Mouse (Mus musculus): ENCODE results near the gene Lrfn3. TPM values are rescaled to one million over a fixed set of nuclear protein-coding genes. Genes with fewer than 3 reads are reported as not detected.

Lrfn3 gene
- total RNA-seq (2012; rRNA removed): 0.04 and 0.08 TPM in 2 replicates
- not detected in 2 replicates for total RNA-seq (2014; rRNA removed)
- not detected in 2 replicates for polyA plus RNA-seq (2012; ENCODE audit: insufficient read length, low read depth)

GRCm38 (mm10) chr7:30362652-30363343, at the start of gene Lrfn3:
Gene Lrfn3, minus strand, starts transcription at chr7:30362772.
- Histone ChIP-seq H3K36me3 (replicated peaks in 1 of 2; ENCODE audit: control insufficient read depth in 1 of 2, insufficient read depth in 1 of 2, low read length in 1 of 2) (no peaks in the 10 kb centered on the region), H3K27ac (ENCODE audit: insufficient read depth, low read depth) (no peak within 1 kb of the TSS), H3K27me3 (replicated peaks) (peaks cover 90% of the 10 kb centered on the region), H3K9ac (ENCODE audit: insufficient read depth, low read depth) (no peak within 1 kb of the TSS), H3K79me2 (replicated peaks; ENCODE audit: control insufficient read depth, extremely low read depth, insufficient read depth, poor library complexity, severe bottlenecking) (no peaks in the 10 kb centered on the region), H3K4me2 (ENCODE audit: insufficient read depth, low read depth, poor library complexity, severe bottlenecking) (no peak within 1 kb of the TSS), H3K4me3 (replicated peaks in 1 of 3; ENCODE audit: low read depth in 2 of 3, low read length in 2 of 3, poor library complexity in 1 of 3) (no peak within 1 kb of the TSS), H3K4me1 (ENCODE audit: control insufficient read depth in 1 of 2, insufficient read depth in 2 of 2) (peaks cover 6 to 13% of the 10 kb centered on the region in 2 experiments), H3K9me3 (replicated peaks; ENCODE audit: low read length) (peaks cover 14% of the 10 kb centered on the region)
- in situ Hi-C loops (cut with MboI; ENCODE audit: low pct_ligation_motif_present, low pct_unique_long_range_greater_than_20kb, low sequenced_read_pairs) (loop anchor here (5.0 kb wide), 1 partner anchor 75 kb away; no protein-coding TSS in a partner anchor), dilution Hi-C loops (cut with MboI; ENCODE audit: extremely low pct_ligation_motif_present, extremely low pct_unique_long_range_greater_than_20kb, low sequenced_read_pairs) (no loop called here)
- no peak for DNase-seq (ENCODE audit: extremely low read depth)
- TF ChIP-seq TBP (conservative IDR thresholded peaks at IDR 0.05; ENCODE audit: low read depth, low read length) (no peak), CTCF (conservative IDR thresholded peaks at IDR 0.05 in 1 of 2, IDR thresholded peaks at IDR 0.05 in 1 of 2; ENCODE audit: low read depth in 2 of 2, low read length in 2 of 2) (no peak), ZKSCAN1 (IDR thresholded peaks at IDR 0.05; ENCODE audit: borderline replicate concordance, low read depth, low read length) (no peak), JUN (IDR thresholded peaks at IDR 0.05; ENCODE audit: insufficient read depth, low read depth, low read length) (no peak), POLR2A (IDR thresholded peaks at IDR 0.05; ENCODE audit: low read depth, low read length) (no peak), ZC3H11A (IDR thresholded peaks at IDR 0.05; ENCODE audit: low read depth, low read length) (no peak), RCOR1 (conservative IDR thresholded peaks at IDR 0.05; ENCODE audit: low read depth, low read length) (no peak), ZMIZ1 (IDR thresholded peaks at IDR 0.05; ENCODE audit: low read depth, low read length) (no peak), ELF1 (IDR thresholded peaks at IDR 0.05; ENCODE audit: low read depth, low read length) (no peak), ETS1 (conservative IDR thresholded peaks at IDR 0.05; ENCODE audit: low read depth, low read length) (no peak)

- H3K9ac ChIP-seq (ENCODE audit: insufficient read depth, low read depth): no peak overlapping the region
- no peaks in the 10 kb centered on the region for H3K27me3 ChIP-seq (replicated peaks)
- no peak for DNase-seq (ENCODE audit: extremely low read depth)
- H3K36me3 ChIP-seq (replicated peaks in 1 of 2; ENCODE audit: control insufficient read depth in 1 of 2, insufficient read depth in 1 of 2, low read length in 1 of 2): no peaks in the 10 kb centered on the region
- in situ Hi-C loops (cut with MboI; ENCODE audit: low pct_ligation_motif_present, low pct_unique_long_range_greater_than_20kb, low sequenced_read_pairs) (no loop called here), dilution Hi-C loops (cut with MboI; ENCODE audit: extremely low pct_ligation_motif_present, extremely low pct_unique_long_range_greater_than_20kb, low sequenced_read_pairs) (no loop called here)
- no peak overlapping the region for H3K27ac ChIP-seq (ENCODE audit: insufficient read depth, low read depth)
- TF ChIP-seq NELFE (IDR thresholded peaks at IDR 0.05; ENCODE audit: low read depth, low read length) (no peak), MAFK (IDR thresholded peaks at IDR 0.05; ENCODE audit: insufficient replicate concordance, low read length) (no peak), USF2 (conservative IDR thresholded peaks at IDR 0.05; ENCODE audit: low read depth, low read length) (no peak), ZNF384 (IDR thresholded peaks at IDR 0.05; ENCODE audit: low read depth, low read length) (no peak), KAT2A (IDR thresholded peaks at IDR 0.05; ENCODE audit: insufficient replicate concordance, low read length) (no peak), SIN3A (IDR thresholded peaks at IDR 0.05; ENCODE audit: low read length) (no peak), USF1 (IDR thresholded peaks at IDR 0.05; ENCODE audit: low read depth, low read length) (no peak), ETS1 (conservative IDR thresholded peaks at IDR 0.05; ENCODE audit: low read depth, low read length) (no peak), EP300 (IDR thresholded peaks at IDR 0.05; ENCODE audit: low read length) (no peak), CHD1 (IDR thresholded peaks at IDR 0.05; ENCODE audit: low read depth, low read length) (no peak), NRF1 (IDR thresholded peaks at IDR 0.05; ENCODE audit: low read depth, low read length) (no peak), MAX (IDR thresholded peaks at IDR 0.05; ENCODE audit: low read length) (no peak), RCOR1 (conservative IDR thresholded peaks at IDR 0.05; ENCODE audit: low read depth, low read length) (no peak), MYC (IDR thresholded peaks at IDR 0.05; ENCODE audit: low read depth, low read length) (no peak)
- H3K4me1 ChIP-seq (ENCODE audit: control insufficient read depth in 1 of 2, insufficient read depth in 2 of 2): peaks cover 17 to 55% of the 10 kb centered on the region in 2 experiments
- no peaks in the 10 kb centered on the region for H3K79me2 ChIP-seq (replicated peaks; ENCODE audit: control insufficient read depth, extremely low read depth, insufficient read depth, poor library complexity, severe bottlenecking)
- no peak overlapping the region for H3K4me2 ChIP-seq (ENCODE audit: insufficient read depth, low read depth, poor library complexity, severe bottlenecking)
- H3K9me3 ChIP-seq (replicated peaks; ENCODE audit: low read length): peaks cover 4% of the 10 kb centered on the region
- no peak overlapping the region for H3K4me3 ChIP-seq (replicated peaks in 1 of 3; ENCODE audit: low read depth in 2 of 3, low read length in 2 of 3, poor library complexity in 1 of 3)
Measured at GRCm38 (mm10) chr7:30411023-30411422, 48.5 kb upstream of the Lrfn3 start.

Measured in CH12.LX (cell line).